Mouse (Mus musculus) embryonic facial prominence, embryonic 11.5 days (tissue): ENCODE measurements around the gene Klf13. TPM values are rescaled to one million over a fixed set of nuclear protein-coding genes. Genes with fewer than 3 reads are reported as not detected.

ENCODE experiments used
- ATAC-seq: fragments of 200-750 bp; cut with Nextera tagmentation; replicated peaks from 2 replicates; pipeline ENCODE4 v1.8.0; 2017; ENCODE audit warnings: low read depth; ENCODE audit not compliant: insufficient number of reproducible peaks, low FRiP score, low TSS enrichment
- DNase-seq: peaks from one replicate; pipeline ENCODE4 v3.0.0-alpha.2; 2015; ENCODE audit warnings: low spot score
- H3K27ac ChIP-seq: fragments of 300-500 bp; sonication (generic); replicated peaks from 2 replicates; pipeline ENCODE4 v1.5.1; 2014; ENCODE audit warnings: mild to moderate bottlenecking, low read depth, low read length, control low read depth
- H3K27me3 ChIP-seq: fragments of 300-500 bp; sonication (generic); 2 replicates; pipeline ENCODE4 v1.6.1; 2014; ENCODE audit warnings: mild to moderate bottlenecking, low read length, moderate library complexity, mixed read lengths; ENCODE audit not compliant: control insufficient read depth, insufficient read depth
- H3K36me3 ChIP-seq: fragments of 300-500 bp; sonication (generic); replicated peaks from 2 replicates; pipeline ENCODE4 v1.6.1; 2014; ENCODE audit warnings: low read depth, mild to moderate bottlenecking, low read length, moderate library complexity, mixed read lengths; ENCODE audit not compliant: control insufficient read depth, insufficient read depth
- H3K4me1 ChIP-seq: fragments of 300-500 bp; sonication (generic); 2 replicates; pipeline ENCODE4 v1.6.1; 2014; ENCODE audit warnings: low read length, mixed read lengths; ENCODE audit not compliant: control insufficient read depth, insufficient read depth
- H3K4me2 ChIP-seq: fragments of 300-500 bp; sonication (generic); 2 replicates; pipeline ENCODE4 v1.6.1; 2014; ENCODE audit warnings: low read depth, mild to moderate bottlenecking, control low read depth, low read length, moderate library complexity
- H3K4me3 ChIP-seq: fragments of 300-500 bp; sonication (generic); 2 replicates; pipeline ENCODE4 v1.5.1; 2014; ENCODE audit warnings: low read depth, low read length, control low read depth
- H3K9ac ChIP-seq: fragments of 300-500 bp; sonication (generic); replicated peaks from 2 replicates; pipeline ENCODE4 v1.6.1; 2014; ENCODE audit warnings: mild to moderate bottlenecking, control low read depth, low read length
- H3K9me3 ChIP-seq: fragments of 300-500 bp; sonication (generic); replicated peaks from 2 replicates; pipeline ENCODE4 v1.6.1; 2016; ENCODE audit warnings: mild to moderate bottlenecking, low read length, inconsistent platforms, mixed read lengths; ENCODE audit not compliant: control insufficient read depth
- WGBS: fragments of 180-500 bp; shearing (Covaris S2); extraction: QIAGEN DNeasy Blood & Tissue Kit; methylation state at CpG from one replicate; pipeline ENCODE4 v1.1.7; 2014; 5-methylcytosine and 5-hydroxymethylcytosine counted together
- polyA plus RNA-seq: library from polyadenylated mRNA; unstranded; fragments of >200 nt; fragmentation: Nextera tagmentation; extraction: Ambion mirVana; gene quantifications from 2 replicates; pipeline ENCODE4 v1.2.1, GENCODE M21; 2014

Klf13 gene
- polyA plus RNA-seq, 1 experiment from 2014 or later: 20.3 TPM

DNA sequence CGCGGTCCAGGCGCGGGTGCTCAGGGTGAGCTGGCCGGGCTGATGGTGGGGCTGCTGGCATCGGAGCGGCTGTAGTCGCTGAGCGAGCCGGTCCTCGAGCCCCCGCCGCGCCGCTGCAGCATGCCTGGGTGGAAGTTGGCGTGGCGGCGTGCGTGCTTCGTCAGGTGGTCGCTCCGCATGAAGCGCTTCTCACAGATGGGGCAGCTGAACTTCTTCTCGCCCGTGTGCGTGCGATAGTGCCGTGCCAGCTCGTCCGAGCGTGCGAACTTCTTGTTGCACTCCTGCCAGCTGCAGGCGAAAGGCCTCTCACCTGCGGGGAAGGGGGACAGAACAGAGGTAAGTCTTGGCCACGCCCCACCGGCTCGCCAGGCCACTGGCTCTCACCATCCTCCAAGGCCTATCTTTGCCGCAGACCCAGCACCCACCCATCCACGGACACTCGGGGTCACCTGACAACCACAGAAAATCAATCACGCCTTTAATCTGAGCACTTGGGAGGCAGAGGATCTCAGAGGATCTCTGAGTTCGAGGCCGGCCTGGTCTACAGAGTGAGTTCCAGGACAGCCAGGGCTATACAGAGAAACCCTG lies 47.1 kb downstream of the Klf13 start:
- ATAC-seq (no peak), DNase-seq (no peak)
- no peaks in the 10 kb centered on the region for H3K36me3 ChIP-seq
- 65% methylated on average over 43 of the region's 43 CpGs for WGBS
- H3K9me3 ChIP-seq: no peaks in the 10 kb centered on the region
- H3K9ac ChIP-seq: no peak overlapping the region
- H3K4me3 ChIP-seq: no peak overlapping the region
- no peak overlapping the region for H3K4me2 ChIP-seq
- no peaks in the 10 kb centered on the region for H3K4me1 ChIP-seq
- H3K27me3 ChIP-seq: no peaks in the 10 kb centered on the region
- H3K27ac ChIP-seq: no peak overlapping the region

DNA sequence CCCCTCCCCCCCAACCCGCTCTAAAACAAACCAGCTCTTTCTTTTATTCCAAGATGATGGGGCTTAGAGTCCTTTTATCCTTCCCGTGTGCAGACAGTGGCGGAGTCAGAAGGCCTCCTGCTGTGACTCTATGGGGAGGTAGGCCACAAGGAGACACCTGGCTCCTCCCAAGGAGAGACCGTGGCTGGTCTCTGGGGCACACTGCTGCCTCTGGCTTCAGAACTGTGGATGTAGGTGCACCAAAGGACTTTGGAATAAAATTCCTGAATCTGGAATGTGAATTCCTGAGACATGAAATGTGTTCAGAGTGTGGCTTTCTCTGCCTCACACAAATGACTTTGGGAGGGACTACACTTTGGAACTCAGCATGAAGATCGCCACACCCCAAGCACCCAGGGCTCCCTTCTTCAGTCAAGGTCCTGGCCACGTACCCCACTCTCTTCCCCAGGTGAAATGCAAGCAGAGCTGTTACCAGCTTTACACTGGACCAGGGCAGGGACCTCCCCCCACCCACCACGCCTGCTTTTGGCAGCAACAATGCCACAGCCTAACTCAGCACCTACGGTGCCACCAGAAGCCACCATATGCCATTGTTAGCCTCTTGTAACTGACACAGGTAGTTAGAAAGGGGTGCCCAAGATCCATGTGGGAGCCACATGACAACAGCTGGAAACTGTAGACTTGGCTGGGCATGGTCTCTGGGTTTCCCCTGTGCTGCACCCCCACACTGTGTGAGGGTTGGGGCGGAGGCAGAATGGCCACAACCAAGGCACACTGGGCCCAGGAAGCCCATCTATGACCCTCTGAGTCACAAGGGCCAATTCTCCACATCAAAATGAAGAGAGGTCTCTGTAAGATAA lies 49.4 kb downstream of the Klf13 start:
- Histone ChIP-seq H3K4me3 (no peak overlapping the region), H3K9me3 (no peaks in the 10 kb centered on the region), H3K36me3 (no peaks in the 10 kb centered on the region), H3K4me1 (no peaks in the 10 kb centered on the region), H3K9ac (no peak overlapping the region), H3K27ac (no peak overlapping the region), H3K4me2 (no peak overlapping the region), H3K27me3 (no peaks in the 10 kb centered on the region)
- DNase-seq: no peak
- 77% methylated on average over 9 of the region's 9 CpGs for WGBS
- ATAC-seq: no peak

- H3K36me3 ChIP-seq: no peaks in the 10 kb centered on the region
- no peaks in the 10 kb centered on the region for H3K4me1 ChIP-seq
- no peak overlapping the region for H3K27ac ChIP-seq
- ATAC-seq (no peak), DNase-seq (no peak)
- no peak overlapping the region for H3K4me2 ChIP-seq
- H3K4me3 ChIP-seq: no peak overlapping the region
- H3K27me3 ChIP-seq: no peaks in the 10 kb centered on the region
- 76% methylated on average over 6 of the region's 6 CpGs for WGBS
- H3K9me3 ChIP-seq: no peaks in the 10 kb centered on the region
- H3K9ac ChIP-seq: no peak overlapping the region
Measured at GRCm38 (mm10) chr7:63888674-63889073, 50.0 kb downstream of the Klf13 start.

DNA sequence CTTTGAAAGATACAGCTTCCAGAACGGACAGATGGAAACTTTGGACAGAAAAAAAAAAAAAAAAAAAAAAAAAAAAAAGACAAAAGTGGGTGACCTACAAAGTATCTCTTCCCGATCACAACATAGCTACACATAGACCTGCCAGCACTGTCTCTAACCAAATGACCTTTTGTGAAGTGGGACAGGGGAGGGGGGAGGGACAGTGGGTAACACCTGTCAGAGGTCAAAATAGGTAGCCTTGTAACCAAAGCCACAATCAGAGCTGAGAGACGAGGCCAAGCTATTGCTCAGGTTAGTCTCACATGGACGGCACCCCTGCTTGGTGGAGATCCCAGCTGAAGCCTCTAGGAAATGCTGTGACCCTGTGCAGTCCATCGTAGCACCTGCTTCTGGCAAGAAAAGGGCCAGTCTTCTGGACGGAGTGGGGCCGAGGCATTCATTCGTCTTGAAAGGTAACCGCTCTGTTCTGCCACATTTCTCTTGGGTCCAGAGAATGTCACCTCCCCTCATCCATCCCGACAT lies 51.1 kb downstream of the Klf13 start:
- DNase-seq (no peak), ATAC-seq (no peak)
- Histone ChIP-seq H3K27ac (no peak overlapping the region), H3K9me3 (no peaks in the 10 kb centered on the region), H3K9ac (no peak overlapping the region), H3K4me1 (no peaks in the 10 kb centered on the region), H3K4me3 (no peak overlapping the region), H3K27me3 (no peaks in the 10 kb centered on the region), H3K36me3 (no peaks in the 10 kb centered on the region), H3K4me2 (no peak overlapping the region)
- 84% methylated on average over 10 of the region's 10 CpGs for WGBS

DNA sequence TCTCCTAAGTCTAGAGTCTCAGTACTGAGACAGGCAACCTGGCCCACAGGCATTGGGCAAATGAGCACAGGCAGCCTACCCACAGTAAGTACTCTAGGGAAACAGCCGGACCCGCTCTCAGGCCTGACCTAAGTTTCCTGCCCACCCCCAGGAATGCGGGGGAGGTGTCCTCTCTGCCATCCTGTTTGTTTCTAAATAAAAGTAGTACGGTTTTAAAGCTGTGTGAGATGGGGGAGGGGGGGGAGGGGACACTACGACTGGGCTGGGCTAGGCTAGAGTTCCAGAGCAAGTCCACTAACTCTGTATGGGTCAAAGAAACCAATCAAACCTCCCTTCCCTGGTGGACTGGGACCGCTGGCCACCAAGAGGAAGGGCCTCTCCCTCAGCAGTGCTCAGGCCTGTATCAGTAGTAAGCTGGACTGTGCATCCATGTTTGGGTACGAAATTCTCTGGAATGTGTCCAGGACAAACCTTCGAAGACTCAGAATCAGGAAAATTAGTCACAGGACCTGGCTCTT lies 51.6 kb downstream of the Klf13 start:
- Histone ChIP-seq H3K36me3 (no peaks in the 10 kb centered on the region), H3K27me3 (no peaks in the 10 kb centered on the region), H3K4me1 (no peaks in the 10 kb centered on the region), H3K9me3 (no peaks in the 10 kb centered on the region), H3K4me3 (no peak overlapping the region), H3K9ac (no peak overlapping the region), H3K4me2 (no peak overlapping the region), H3K27ac (no peak overlapping the region)
- DNase-seq (no peak), ATAC-seq (no peak)
- WGBS: 48% methylated on average over 8 of the region's 8 CpGs

- no peaks in the 10 kb centered on the region for H3K27me3 ChIP-seq
- no peaks in the 10 kb centered on the region for H3K36me3 ChIP-seq
- no peak overlapping the region for H3K9ac ChIP-seq
- no peak overlapping the region for H3K27ac ChIP-seq
- no peak for DNase-seq
- ATAC-seq: no peak
- H3K9me3 ChIP-seq: no peaks in the 10 kb centered on the region
- H3K4me3 ChIP-seq: no peak overlapping the region
- H3K4me2 ChIP-seq: no peak overlapping the region
- H3K4me1 ChIP-seq: no peaks in the 10 kb centered on the region
- 90% methylated on average over 7 of the region's 7 CpGs for WGBS
Measured at GRCm38 (mm10) chr7:63885025-63885424, 53.7 kb downstream of the Klf13 start.

DNA sequence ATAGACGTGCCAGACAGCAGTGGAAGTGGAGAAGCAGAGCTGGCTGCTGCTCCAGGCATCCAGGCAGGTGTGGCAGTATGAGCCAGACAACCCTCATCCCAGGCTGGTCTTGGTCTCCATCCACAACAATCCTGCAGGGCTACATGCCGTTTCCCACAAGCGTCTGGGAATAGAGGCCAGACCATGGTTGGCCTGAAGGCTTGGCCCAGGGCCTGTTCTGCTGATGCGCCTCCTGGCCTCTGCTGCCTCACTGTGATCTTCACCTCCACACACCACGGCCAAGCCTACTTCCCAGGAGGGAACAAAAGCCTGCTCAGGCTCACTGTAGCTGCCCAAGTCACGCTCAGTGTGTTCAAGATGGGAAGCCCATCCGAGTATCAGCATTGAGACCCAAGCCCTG lies 56.0 kb downstream of the Klf13 start:
- Histone ChIP-seq H3K27me3 (no peaks in the 10 kb centered on the region), H3K9ac (no peak overlapping the region), H3K36me3 (no peaks in the 10 kb centered on the region), H3K27ac (no peak overlapping the region), H3K9me3 (no peaks in the 10 kb centered on the region), H3K4me3 (no peak overlapping the region), H3K4me1 (no peaks in the 10 kb centered on the region), H3K4me2 (no peak overlapping the region)
- no peak for DNase-seq
- no peak for ATAC-seq
- WGBS: 87% methylated on average over 7 of the region's 7 CpGs

DNA sequence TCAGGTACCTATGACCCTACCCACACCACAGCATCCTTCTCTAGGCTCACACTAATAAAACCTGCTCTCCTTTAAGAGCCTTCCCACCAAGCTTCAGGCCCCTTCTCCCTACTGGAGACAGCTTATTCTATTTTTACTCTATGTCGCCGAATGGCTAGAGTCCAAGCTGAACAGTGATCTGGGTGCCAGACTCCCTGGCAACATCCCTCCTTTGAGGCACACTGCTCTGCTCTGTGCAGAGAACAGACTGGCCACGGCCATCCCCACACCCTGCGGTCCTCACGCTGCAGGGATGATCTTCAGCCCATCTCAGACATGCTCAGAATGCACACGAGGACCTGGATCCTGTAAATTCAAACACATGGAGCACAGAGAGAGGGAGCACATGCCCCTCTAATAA lies 59.1 kb downstream of the Klf13 start:
- H3K4me2 ChIP-seq: no peak overlapping the region
- H3K27ac ChIP-seq: no peak overlapping the region
- H3K27me3 ChIP-seq: no peaks in the 10 kb centered on the region
- H3K9ac ChIP-seq: no peak overlapping the region
- 89% methylated on average over 6 of the region's 6 CpGs for WGBS
- no peaks in the 10 kb centered on the region for H3K9me3 ChIP-seq
- ATAC-seq (no peak), DNase-seq (no peak)
- H3K4me1 ChIP-seq: no peaks in the 10 kb centered on the region
- no peaks in the 10 kb centered on the region for H3K36me3 ChIP-seq
- H3K4me3 ChIP-seq: no peak overlapping the region
